Mouse (Mus musculus): ENCODE measurements around the gene Actl10.
A peak's percentile ranks its signal among the peaks of the same experiment; 100 is the strongest.

Gene Actl10

GRCm38 (mm10) chr2:154552424-154552907 is 890 bp downstream of the Actl10 start:
- peak; percentile 84 for DNase-seq

- DNase-seq = no peak
Observed at GRCm38 (mm10) chr2:154555235-154555634, 3.7 kb downstream of the Actl10 start.

GRCm38 (mm10) chr2:154557184-154557832 is 5.7 kb downstream of the Actl10 start:
- DNase-seq = no peak

- peak; percentile 19 for DNase-seq
Observed at GRCm38 (mm10) chr2:154558264-154559039, 6.9 kb downstream of the Actl10 start, which contains the start of gene Necab3. Gene Necab3 (minus strand): TSS chr2:154558890.

GRCm38 (mm10) chr2:154563612-154564170 is 12.1 kb downstream of the Actl10 start:
- no peak for DNase-seq

- DNase-seq = no peak
Observed at GRCm38 (mm10) chr2:154565562-154565961, 14.0 kb downstream of the Actl10 start.

GRCm38 (mm10) chr2:154566641-154567040 is 15.1 kb downstream of the Actl10 start:
- DNase-seq = no peak

GRCm38 (mm10) chr2:154567766-154568165 is 16.2 kb downstream of the Actl10 start:
- DNase-seq = peak; percentile 62

- DNase-seq = no peak
Observed at GRCm38 (mm10) chr2:154568329-154569070, 16.9 kb downstream of the Actl10 start.

- DNase-seq = peak; percentile 64
Observed at GRCm38 (mm10) chr2:154569071-154569748, 17.6 kb downstream of the Actl10 start.

- peak; percentile 96 for DNase-seq
Observed at GRCm38 (mm10) chr2:154569836-154570286, 18.3 kb downstream of the Actl10 start, which contains the start of gene E2f1. Gene E2f1 (minus strand): TSS chr2:154569892.

GRCm38 (mm10) chr2:154570666-154571065 is 19.1 kb downstream of the Actl10 start:
- DNase-seq = no peak

- DNase-seq = no peak
Observed at GRCm38 (mm10) chr2:154571266-154571665, 19.7 kb downstream of the Actl10 start.

- DNase-seq = no peak
Observed at GRCm38 (mm10) chr2:154571976-154572375, 20.4 kb downstream of the Actl10 start.

GRCm38 (mm10) chr2:154572996-154573395 is 21.4 kb downstream of the Actl10 start:
- no peak for DNase-seq

- DNase-seq = no peak
Observed at GRCm38 (mm10) chr2:154574271-154574670, 22.7 kb downstream of the Actl10 start.

- DNase-seq = no peak
Observed at GRCm38 (mm10) chr2:154576876-154577743, 25.5 kb downstream of the Actl10 start.

- no peak for DNase-seq
Observed at GRCm38 (mm10) chr2:154577744-154578067, 26.1 kb downstream of the Actl10 start.

GRCm38 (mm10) chr2:154580586-154580985 is 29.0 kb downstream of the Actl10 start:
- DNase-seq = peak; percentile 42

- DNase-seq = no peak
Observed at GRCm38 (mm10) chr2:154581421-154581820, 29.8 kb downstream of the Actl10 start.
